Mouse (Mus musculus): ENCODE results near the gene Rpusd4. TPM values are rescaled to one million over a fixed set of nuclear protein-coding genes. Genes with fewer than 3 reads are reported as not detected.

Rpusd4 gene
- polyA plus RNA-seq, 1 experiment from 2014 or later = 8.6 TPM

DNA sequence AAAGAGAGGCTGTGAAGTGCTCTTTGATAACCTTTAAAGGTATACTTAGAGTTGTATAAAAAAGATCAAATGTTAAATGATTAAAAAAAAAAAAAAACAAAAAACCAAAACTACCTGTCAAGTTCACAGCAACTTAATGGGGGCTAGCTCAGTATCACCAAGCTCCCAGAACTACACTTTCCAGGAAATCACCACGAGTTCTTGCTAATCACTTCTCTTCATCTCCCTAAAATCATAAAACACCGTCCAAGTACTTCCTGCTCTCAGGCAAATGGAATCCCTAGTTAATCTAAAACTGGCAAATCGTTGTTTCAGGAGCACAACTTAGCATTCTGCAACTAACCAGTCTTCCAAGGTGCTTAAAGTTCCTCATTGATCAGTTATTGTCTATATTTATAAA lies 3.2 kb upstream of the Rpusd4 start:
- TF ChIP-seq CTCF (IDR thresholded peaks at IDR 0.05; ENCODE audit: low read depth) (no peak), EP300 (IDR thresholded peaks at IDR 0.05; ENCODE audit: low read depth) (peak; percentile 56)
- H3K27me3 ChIP-seq (ENCODE audit: insufficient read depth, low read length) = no peaks in the 10 kb centered on the region
- H3K4me1 ChIP-seq (ENCODE audit: insufficient read depth) = peaks cover 21% of the 10 kb centered on the region
- ATAC-seq (no peak), DNase-seq (no peak)
- no peak overlapping the region for H3K4me2 ChIP-seq (ENCODE audit: low read depth, low read length)
- no peaks in the 10 kb centered on the region for H3K9me3 ChIP-seq (ENCODE audit: low read length)
- no peak overlapping the region for H3K9ac ChIP-seq (replicated peaks)
- H3K27ac ChIP-seq (ENCODE audit: low read depth) = no peak overlapping the region
- H3K36me3 ChIP-seq (replicated peaks; ENCODE audit: insufficient read depth, low read length) = no peaks in the 10 kb centered on the region
- no peak overlapping the region for H3K4me3 ChIP-seq (ENCODE audit: low read depth, low read length)
- whole genome bisulfite sequencing (ENCODE audit: insufficient replicate concordance) = 25% methylated on average over 3 of the region's 3 CpGs

DNA sequence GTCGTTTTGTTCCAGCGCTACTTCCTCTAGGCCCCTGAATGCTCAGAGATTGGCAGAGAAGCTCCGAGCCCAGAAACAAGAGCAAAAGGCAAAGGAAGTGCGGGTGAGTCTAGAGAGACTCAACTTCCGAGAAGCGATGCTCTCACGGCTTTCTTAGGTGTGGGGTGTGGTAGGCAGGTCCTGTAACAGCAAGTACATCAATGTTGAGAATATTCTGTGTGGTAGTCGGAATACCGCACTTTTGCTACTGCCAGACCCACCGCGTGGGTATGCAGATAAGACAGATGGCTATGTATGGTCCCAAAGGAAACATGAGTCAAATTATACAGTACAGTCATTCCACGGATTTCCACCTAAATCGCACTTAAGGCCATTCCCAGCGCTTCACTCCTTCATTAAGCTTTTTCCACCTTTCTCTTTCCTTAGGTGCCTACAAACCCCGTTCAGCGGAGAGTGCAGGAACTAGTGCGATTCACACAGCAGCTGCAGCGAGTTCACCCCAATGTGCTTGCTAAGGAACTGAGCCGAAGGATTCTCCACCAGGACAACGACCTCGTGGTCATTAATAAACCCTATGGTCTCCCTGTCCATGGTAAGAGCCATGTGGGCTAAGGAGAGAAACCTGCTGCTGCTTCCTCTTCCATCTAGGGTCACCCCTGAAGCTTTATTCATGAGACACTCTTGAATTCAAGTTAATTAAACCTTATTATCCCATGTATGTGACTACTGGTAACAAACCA lies 481 bp downstream of the Rpusd4 start:
- 2% methylated on average over 21 of the region's 21 CpGs for WGBS (ENCODE audit: insufficient replicate concordance)
- peaks cover 21% of the 10 kb centered on the region for H3K4me1 ChIP-seq (ENCODE audit: insufficient read depth)
- TF ChIP-seq EP300 (IDR thresholded peaks at IDR 0.05; ENCODE audit: low read depth) = no peak
- TF ChIP-seq CTCF (IDR thresholded peaks at IDR 0.05; ENCODE audit: low read depth) = no peak
- peak overlapping the region; percentile 64; the same call in 1 of the 2 replicates for H3K27ac ChIP-seq (ENCODE audit: low read depth)
- peak overlapping the region; percentile 74 for H3K9ac ChIP-seq (replicated peaks)
- peaks cover 12% of the 10 kb centered on the region for H3K36me3 ChIP-seq (replicated peaks; ENCODE audit: insufficient read depth, low read length)
- no peaks in the 10 kb centered on the region for H3K9me3 ChIP-seq (ENCODE audit: low read length)
- ATAC-seq (peak; percentile 39), DNase-seq (no peak)
- H3K27me3 ChIP-seq (ENCODE audit: insufficient read depth, low read length) = no peaks in the 10 kb centered on the region
- peak overlapping the region; percentile 97 for H3K4me2 ChIP-seq (ENCODE audit: low read depth, low read length)
- peak overlapping the region; percentile 74 for H3K4me3 ChIP-seq (ENCODE audit: low read depth, low read length)

DNA sequence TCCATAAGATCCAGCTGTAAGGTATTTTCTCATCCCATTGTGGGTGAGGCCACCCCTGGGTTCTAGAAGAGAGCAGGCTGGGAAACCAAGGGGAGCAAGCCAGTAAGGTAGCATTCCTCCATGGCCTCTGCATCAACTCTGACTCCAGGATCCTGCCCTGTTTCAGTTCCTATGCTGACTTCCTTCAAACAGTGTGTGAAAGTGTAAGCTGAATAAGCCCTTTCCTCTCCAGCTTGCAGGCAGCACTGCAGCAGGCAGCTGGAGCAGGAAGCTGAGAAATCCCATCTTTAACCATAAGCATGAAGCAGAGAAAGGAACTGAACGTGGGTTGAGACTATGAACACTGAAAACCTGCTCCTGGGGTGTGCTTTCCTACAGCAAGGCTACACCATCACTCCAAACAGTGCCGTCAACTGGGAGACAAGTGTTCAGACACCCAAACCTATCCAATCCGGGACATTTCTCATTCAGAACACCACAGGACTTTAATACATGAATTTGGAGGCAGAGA lies 10.2 kb downstream of the Rpusd4 start:
- no peak for TF ChIP-seq CTCF (IDR thresholded peaks at IDR 0.05; ENCODE audit: low read depth)
- TF ChIP-seq EP300 (IDR thresholded peaks at IDR 0.05; ENCODE audit: low read depth) = no peak
- Histone ChIP-seq H3K4me3 (ENCODE audit: low read depth, low read length) (no peak overlapping the region), H3K9me3 (ENCODE audit: low read length) (no peaks in the 10 kb centered on the region), H3K27me3 (ENCODE audit: insufficient read depth, low read length) (no peaks in the 10 kb centered on the region), H3K36me3 (replicated peaks; ENCODE audit: insufficient read depth, low read length) (peaks cover 23% of the 10 kb centered on the region), H3K4me1 (ENCODE audit: insufficient read depth) (no peaks in the 10 kb centered on the region), H3K27ac (ENCODE audit: low read depth) (no peak overlapping the region), H3K9ac (replicated peaks) (no peak overlapping the region), H3K4me2 (ENCODE audit: low read depth, low read length) (no peak overlapping the region)
- DNase-seq = no peak
- 70% methylated on average over 3 of the region's 3 CpGs for WGBS (ENCODE audit: insufficient replicate concordance)
- no peak for ATAC-seq

DNA sequence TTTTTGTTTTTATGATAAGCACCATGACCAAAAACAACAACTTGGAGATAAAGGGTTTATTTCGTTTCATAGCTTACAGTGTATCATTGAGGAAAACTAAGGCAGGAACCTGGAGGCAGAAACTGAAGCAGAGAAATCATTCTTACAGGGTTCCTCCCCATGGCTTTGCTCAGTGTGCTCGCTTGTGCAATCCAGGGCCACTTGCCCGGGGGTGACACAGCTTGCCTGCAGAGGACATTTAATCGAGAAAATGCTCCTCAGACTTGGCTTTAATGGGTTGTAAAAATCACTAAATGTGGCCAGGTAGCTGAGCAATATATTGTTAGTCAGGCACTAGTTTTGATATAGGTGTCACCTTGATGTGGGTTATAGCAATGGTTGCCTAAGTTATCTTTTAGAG lies 10.8 kb downstream of the Rpusd4 start:
- H3K9ac ChIP-seq (replicated peaks) = no peak overlapping the region
- no peak for DNase-seq
- no peak overlapping the region for H3K27ac ChIP-seq (ENCODE audit: low read depth)
- no peaks in the 10 kb centered on the region for H3K27me3 ChIP-seq (ENCODE audit: insufficient read depth, low read length)
- H3K36me3 ChIP-seq (replicated peaks; ENCODE audit: insufficient read depth, low read length) = peaks cover 18% of the 10 kb centered on the region
- WGBS (ENCODE audit: insufficient replicate concordance) = 65% methylated on average over 4 of the region's 4 CpGs
- ATAC-seq = no peak
- H3K9me3 ChIP-seq (ENCODE audit: low read length) = no peaks in the 10 kb centered on the region
- TF ChIP-seq CTCF (IDR thresholded peaks at IDR 0.05; ENCODE audit: low read depth) = no peak
- TF ChIP-seq EP300 (IDR thresholded peaks at IDR 0.05; ENCODE audit: low read depth) = no peak
- H3K4me3 ChIP-seq (ENCODE audit: low read depth, low read length) = no peak overlapping the region
- H3K4me2 ChIP-seq (ENCODE audit: low read depth, low read length) = no peak overlapping the region
- H3K4me1 ChIP-seq (ENCODE audit: insufficient read depth) = no peaks in the 10 kb centered on the region

DNA sequence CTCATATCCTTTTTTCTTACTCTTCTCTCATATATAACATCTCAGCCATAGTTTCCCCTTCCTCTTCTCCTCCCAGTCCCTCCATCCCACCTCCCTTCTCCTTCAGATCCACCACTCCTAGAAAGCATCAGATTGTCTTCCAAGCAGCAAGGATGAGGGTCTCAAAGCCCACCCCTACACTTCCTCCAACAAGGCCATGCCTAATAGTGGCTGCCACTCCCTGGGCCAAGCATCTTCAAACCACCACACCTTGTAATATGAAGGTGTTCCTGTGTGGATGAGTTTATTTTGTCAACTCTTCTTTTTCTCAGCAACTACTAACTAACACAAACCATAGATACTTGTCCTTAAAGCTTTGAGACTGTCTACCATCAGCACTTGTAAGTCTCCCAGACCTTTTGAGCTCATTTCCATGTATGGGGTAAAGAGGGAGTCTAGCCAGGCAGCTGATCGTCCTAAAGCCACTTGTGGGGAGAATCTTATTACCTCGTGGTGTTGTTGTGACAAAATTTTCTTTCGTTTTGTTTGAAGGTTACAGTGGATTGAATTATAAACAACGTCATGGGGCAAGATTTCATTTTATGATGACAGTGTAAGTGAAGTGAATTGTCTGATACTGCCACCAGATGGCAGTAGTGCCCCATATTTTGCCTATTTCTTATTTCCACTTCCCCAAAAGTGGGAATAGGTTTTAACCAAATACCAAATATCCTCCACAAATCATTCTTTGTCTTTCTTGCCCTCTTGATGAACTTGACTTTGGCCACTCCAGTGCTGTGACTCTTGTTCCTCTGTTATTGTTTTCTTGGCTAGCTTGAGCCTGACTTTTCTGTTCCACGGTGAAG lies 14.6 kb downstream of the Rpusd4 start:
- Histone ChIP-seq H3K9ac (replicated peaks) (no peak overlapping the region), H3K4me3 (ENCODE audit: low read depth, low read length) (no peak overlapping the region), H3K27me3 (ENCODE audit: insufficient read depth, low read length) (no peaks in the 10 kb centered on the region), H3K4me2 (ENCODE audit: low read depth, low read length) (no peak overlapping the region), H3K36me3 (replicated peaks; ENCODE audit: insufficient read depth, low read length) (0 out of 2 replicates have a peak, but pooled peaks cover 5% of the 10 kb centered on the region), H3K9me3 (ENCODE audit: low read length) (no peaks in the 10 kb centered on the region), H3K4me1 (ENCODE audit: insufficient read depth) (no peaks in the 10 kb centered on the region), H3K27ac (ENCODE audit: low read depth) (no peak overlapping the region)
- TF ChIP-seq EP300 (IDR thresholded peaks at IDR 0.05; ENCODE audit: low read depth) (no peak), CTCF (IDR thresholded peaks at IDR 0.05; ENCODE audit: low read depth) (peak; percentile 84)
- no peak for ATAC-seq
- 21% methylated on average over 5 of the region's 5 CpGs for WGBS (ENCODE audit: insufficient replicate concordance)
- DNase-seq = peak; percentile 55

DNA sequence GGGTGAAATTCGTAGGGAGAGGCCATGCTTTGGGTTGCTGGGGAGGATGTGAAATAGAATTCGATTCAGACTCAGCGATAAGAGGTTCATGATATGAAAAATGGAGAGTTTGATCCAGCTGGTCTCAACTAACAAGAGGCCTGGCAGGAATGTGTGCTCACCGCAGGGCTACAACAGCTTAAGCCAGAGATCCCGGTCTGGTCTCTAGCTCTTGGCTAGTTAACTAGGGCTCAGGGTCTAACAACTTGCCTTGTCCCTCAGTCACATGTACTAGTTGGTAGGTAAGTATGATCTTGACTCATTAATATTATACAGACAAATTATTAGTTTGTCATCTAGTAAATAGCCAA lies 15.2 kb downstream of the Rpusd4 start:
- H3K4me3 ChIP-seq (ENCODE audit: low read depth, low read length) = no peak overlapping the region
- no peak overlapping the region for H3K4me2 ChIP-seq (ENCODE audit: low read depth, low read length)
- no peak overlapping the region for H3K9ac ChIP-seq (replicated peaks)
- H3K4me1 ChIP-seq (ENCODE audit: insufficient read depth) = no peaks in the 10 kb centered on the region
- DNase-seq = no peak
- no peak for TF ChIP-seq EP300 (IDR thresholded peaks at IDR 0.05; ENCODE audit: low read depth)
- TF ChIP-seq CTCF (IDR thresholded peaks at IDR 0.05; ENCODE audit: low read depth) = no peak
- 75% methylated on average over 5 of the region's 5 CpGs for WGBS (ENCODE audit: insufficient replicate concordance)
- no peaks in the 10 kb centered on the region for H3K27me3 ChIP-seq (ENCODE audit: insufficient read depth, low read length)
- no peak for ATAC-seq
- no peak overlapping the region for H3K27ac ChIP-seq (ENCODE audit: low read depth)
- no peaks in the 10 kb centered on the region for H3K9me3 ChIP-seq (ENCODE audit: low read length)
- H3K36me3 ChIP-seq (replicated peaks; ENCODE audit: insufficient read depth, low read length) = 0 out of 2 replicates have a peak, but pooled peaks cover under 1% of the 10 kb centered on the region
